Mouse (Mus musculus): Measurements from ENCODE around the gene Prr23a1. TPM values are rescaled to one million over a fixed set of nuclear protein-coding genes. Genes with fewer than 3 reads are reported as not detected.
"Not testable (repeated sequence)": the region's sequence is repeated elsewhere in the genome, so short reads cannot be mapped to it uniquely, and the experiment has no call there.

The Prr23a1 gene
- polyA plus RNA-seq (2014; fragmentation: Nextera tagmentation; extraction: Ambion mirVana), result not detected in 2 replicates

- H3K27ac ChIP-seq (ENCODE audit: low read depth, low read length), result no peak within 1 kb of the TSS
- no peak within 1 kb of the TSS for H3K4me2 ChIP-seq (ENCODE audit: low read depth, low read length)
- no peaks in the 10 kb centered on the region for H3K36me3 ChIP-seq (ENCODE audit: control insufficient read depth, insufficient read depth, low read length)
- H3K27me3 ChIP-seq (ENCODE audit: control insufficient read depth, insufficient read depth, low read length), result no peaks in the 10 kb centered on the region
- no peak within 1 kb of the TSS for H3K4me3 ChIP-seq (ENCODE audit: low read depth, low read length)
- WGBS, result 62% methylated on average over 22 of the region's 22 CpGs
- no peak within 1 kb of the TSS for H3K9ac ChIP-seq (replicated peaks; ENCODE audit: low read depth, low read length)
- H3K9me3 ChIP-seq (ENCODE audit: control insufficient read depth, low read length), result no peaks in the 10 kb centered on the region
- ATAC-seq (ENCODE audit: low read depth), result no peak
- H3K4me1 ChIP-seq (ENCODE audit: control insufficient read depth, insufficient read depth, low read length), result no peaks in the 10 kb centered on the region
Measured at GRCm38 (mm10) chr9:98842117-98842516, at the start of gene Prr23a1. Gene Prr23a1, plus strand, starts transcription at chr9:98842503.

DNA sequence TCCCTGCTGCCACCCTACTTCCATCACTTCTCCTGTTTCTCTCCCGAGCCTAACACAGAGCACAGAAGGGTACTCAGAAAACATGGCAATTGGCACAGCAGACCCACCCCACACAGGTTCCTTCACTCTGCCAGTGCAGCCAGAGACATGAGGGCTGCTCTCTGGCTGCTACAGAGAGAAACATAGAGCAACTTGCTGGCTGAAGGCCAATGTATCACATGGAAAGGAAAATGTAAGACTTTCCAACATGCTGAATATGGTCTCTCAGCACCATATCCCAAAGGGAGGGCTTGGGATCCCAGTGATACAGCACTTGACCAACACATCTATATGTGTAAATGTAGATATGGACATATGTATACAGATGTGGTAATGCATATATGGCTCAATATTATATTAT lies 43.3 kb upstream of the Prr23a1 start:
- no peak overlapping the region for H3K9ac ChIP-seq (replicated peaks; ENCODE audit: low read depth, low read length)
- no peaks in the 10 kb centered on the region for H3K4me1 ChIP-seq (ENCODE audit: control insufficient read depth, insufficient read depth, low read length)
- no peak overlapping the region for H3K27ac ChIP-seq (ENCODE audit: low read depth, low read length)
- H3K4me3 ChIP-seq (ENCODE audit: low read depth, low read length), result no peak overlapping the region
- no peak overlapping the region for H3K4me2 ChIP-seq (ENCODE audit: low read depth, low read length)
- no peak for ATAC-seq (ENCODE audit: low read depth)
- 73% methylated on average over 1 of the region's 1 CpGs for WGBS
- H3K9me3 ChIP-seq (ENCODE audit: control insufficient read depth, low read length), result no peaks in the 10 kb centered on the region
- no peaks in the 10 kb centered on the region for H3K36me3 ChIP-seq (ENCODE audit: control insufficient read depth, insufficient read depth, low read length)
- H3K27me3 ChIP-seq (ENCODE audit: control insufficient read depth, insufficient read depth, low read length), result no peaks in the 10 kb centered on the region

DNA sequence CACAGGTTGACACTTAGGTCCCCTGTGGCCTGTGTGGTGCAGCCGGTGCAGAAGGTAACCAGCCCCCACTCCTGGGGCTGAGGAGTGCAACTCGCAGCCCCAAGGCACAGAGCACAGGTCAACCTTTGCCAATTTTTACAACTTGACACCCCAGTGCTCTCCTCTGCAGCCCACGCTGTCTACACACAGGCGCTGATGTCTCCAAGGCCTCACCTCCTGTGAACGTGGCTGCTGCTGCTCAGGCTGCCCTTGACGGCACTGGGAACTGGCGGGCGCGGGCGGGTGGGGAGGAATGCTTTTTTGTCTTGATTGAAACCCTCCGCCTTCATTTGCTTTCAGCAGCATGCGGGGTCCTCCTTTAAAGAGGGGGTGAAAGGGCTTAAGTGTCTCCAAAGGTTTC lies 38.3 kb upstream of the Prr23a1 start:
- H3K4me3 ChIP-seq (ENCODE audit: low read depth, low read length), result no peak overlapping the region
- H3K27me3 ChIP-seq (ENCODE audit: control insufficient read depth, insufficient read depth, low read length), result no peaks in the 10 kb centered on the region
- H3K9me3 ChIP-seq (ENCODE audit: control insufficient read depth, low read length), result no peaks in the 10 kb centered on the region
- no peak overlapping the region for H3K4me2 ChIP-seq (ENCODE audit: low read depth, low read length)
- no peak overlapping the region for H3K27ac ChIP-seq (ENCODE audit: low read depth, low read length)
- WGBS, result 64% methylated on average over 12 of the region's 12 CpGs
- H3K4me1 ChIP-seq (ENCODE audit: control insufficient read depth, insufficient read depth, low read length), result no peaks in the 10 kb centered on the region
- no peak overlapping the region for H3K9ac ChIP-seq (replicated peaks; ENCODE audit: low read depth, low read length)
- no peak for ATAC-seq (ENCODE audit: low read depth)
- H3K36me3 ChIP-seq (ENCODE audit: control insufficient read depth, insufficient read depth, low read length), result no peaks in the 10 kb centered on the region

DNA sequence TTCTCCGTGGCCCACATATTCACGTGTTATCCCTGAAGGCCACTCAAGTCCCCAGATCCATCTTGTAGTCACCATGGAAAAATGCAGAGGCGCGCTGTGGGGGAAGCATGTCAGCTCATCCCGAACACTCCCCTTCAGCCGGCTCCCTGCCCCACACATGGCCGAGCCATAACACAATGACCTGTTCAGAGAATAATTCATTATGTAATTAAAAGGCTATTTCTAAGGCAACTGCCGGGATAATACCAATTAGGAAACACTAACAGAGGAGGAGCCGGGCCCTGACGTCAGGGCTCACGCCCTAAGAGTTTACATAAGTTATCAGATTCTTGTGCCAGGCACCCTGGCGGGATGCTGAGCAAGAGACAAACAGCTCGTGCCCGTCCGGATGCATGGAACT lies 36.8 kb upstream of the Prr23a1 start:
- Histone ChIP-seq H3K4me3 (ENCODE audit: low read depth, low read length) (no peak overlapping the region), H3K4me2 (ENCODE audit: low read depth, low read length) (no peak overlapping the region), H3K27me3 (ENCODE audit: control insufficient read depth, insufficient read depth, low read length) (no peaks in the 10 kb centered on the region), H3K27ac (ENCODE audit: low read depth, low read length) (no peak overlapping the region), H3K9me3 (ENCODE audit: control insufficient read depth, low read length) (no peaks in the 10 kb centered on the region), H3K36me3 (ENCODE audit: control insufficient read depth, insufficient read depth, low read length) (no peaks in the 10 kb centered on the region), H3K9ac (replicated peaks; ENCODE audit: low read depth, low read length) (no peak overlapping the region), H3K4me1 (ENCODE audit: control insufficient read depth, insufficient read depth, low read length) (no peaks in the 10 kb centered on the region)
- no peak for ATAC-seq (ENCODE audit: low read depth)
- WGBS, result 74% methylated on average over 15 of the region's 15 CpGs

GRCm38 (mm10) chr9:98805934-98806333 lies 36.4 kb upstream of the Prr23a1 start:
- no peaks in the 10 kb centered on the region for H3K27me3 ChIP-seq (ENCODE audit: control insufficient read depth, insufficient read depth, low read length)
- WGBS, result 83% methylated on average over 3 of the region's 3 CpGs
- ATAC-seq (ENCODE audit: low read depth), result no peak
- no peak overlapping the region for H3K4me2 ChIP-seq (ENCODE audit: low read depth, low read length)
- H3K9me3 ChIP-seq (ENCODE audit: control insufficient read depth, low read length), result no peaks in the 10 kb centered on the region
- H3K27ac ChIP-seq (ENCODE audit: low read depth, low read length), result no peak overlapping the region
- H3K4me1 ChIP-seq (ENCODE audit: control insufficient read depth, insufficient read depth, low read length), result no peaks in the 10 kb centered on the region
- no peak overlapping the region for H3K9ac ChIP-seq (replicated peaks; ENCODE audit: low read depth, low read length)
- H3K4me3 ChIP-seq (ENCODE audit: low read depth, low read length), result no peak overlapping the region
- H3K36me3 ChIP-seq (ENCODE audit: control insufficient read depth, insufficient read depth, low read length), result no peaks in the 10 kb centered on the region

- Histone ChIP-seq H3K9me3 (ENCODE audit: control insufficient read depth, low read length) (no peaks in the 10 kb centered on the region), H3K4me2 (ENCODE audit: low read depth, low read length) (no peak overlapping the region), H3K9ac (replicated peaks; ENCODE audit: low read depth, low read length) (no peak overlapping the region), H3K4me1 (ENCODE audit: control insufficient read depth, insufficient read depth, low read length) (no peaks in the 10 kb centered on the region), H3K27me3 (ENCODE audit: control insufficient read depth, insufficient read depth, low read length) (no peaks in the 10 kb centered on the region), H3K36me3 (ENCODE audit: control insufficient read depth, insufficient read depth, low read length) (no peaks in the 10 kb centered on the region), H3K4me3 (ENCODE audit: low read depth, low read length) (no peak overlapping the region), H3K27ac (ENCODE audit: low read depth, low read length) (no peak overlapping the region)
- ATAC-seq (ENCODE audit: low read depth), result no peak
- WGBS, result 90% methylated on average over 8 of the region's 8 CpGs
Measured at GRCm38 (mm10) chr9:98807631-98808030, 34.7 kb upstream of the Prr23a1 start.

DNA sequence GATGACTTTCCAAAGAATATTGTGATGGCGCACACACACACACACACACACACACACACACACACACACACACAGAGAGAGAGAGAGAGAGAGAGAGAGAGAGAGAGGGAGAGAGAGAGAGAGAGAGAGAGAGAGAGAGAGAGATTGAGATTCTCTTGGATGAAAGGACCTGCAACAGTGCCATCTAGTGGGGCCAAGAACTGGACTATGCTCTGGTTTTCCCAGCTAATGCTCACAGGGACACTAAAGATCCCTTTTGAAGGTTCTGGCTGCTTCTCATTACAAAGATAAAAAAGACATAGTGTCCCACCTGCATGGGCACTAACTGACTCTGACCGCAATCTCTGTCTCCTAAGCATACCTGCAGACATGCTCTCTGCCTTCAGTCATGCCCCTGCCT lies 32.8 kb upstream of the Prr23a1 start:
- 60% methylated on average over 2 of the region's 2 CpGs for WGBS
- H3K9ac ChIP-seq (replicated peaks; ENCODE audit: low read depth, low read length); ATAC-seq (ENCODE audit: low read depth): not testable (repeated sequence)

DNA sequence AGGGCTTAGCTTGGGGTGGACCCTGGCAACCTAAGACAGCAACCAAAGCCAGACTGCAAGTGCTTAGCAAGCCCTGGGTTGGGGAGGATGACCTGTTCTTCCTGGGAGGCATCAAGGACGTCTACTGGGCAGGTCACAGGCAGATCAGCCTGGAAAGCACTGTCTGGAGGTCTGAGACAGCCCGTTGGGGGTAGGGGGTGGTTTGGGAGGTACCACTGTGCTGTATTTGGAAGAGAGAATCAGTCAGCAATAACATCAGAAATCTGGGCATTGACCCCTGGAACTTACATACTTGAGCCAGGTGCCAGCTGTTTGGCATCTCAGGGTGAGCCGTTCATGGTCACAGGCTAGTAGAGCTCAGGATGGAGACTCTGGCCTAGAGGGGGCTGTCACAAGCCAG lies 26.2 kb upstream of the Prr23a1 start:
- Histone ChIP-seq H3K4me2 (ENCODE audit: low read depth, low read length) (no peak overlapping the region), H3K27ac (ENCODE audit: low read depth, low read length) (no peak overlapping the region), H3K36me3 (ENCODE audit: control insufficient read depth, insufficient read depth, low read length) (no peaks in the 10 kb centered on the region), H3K9me3 (ENCODE audit: control insufficient read depth, low read length) (no peaks in the 10 kb centered on the region), H3K4me3 (ENCODE audit: low read depth, low read length) (no peak overlapping the region), H3K9ac (replicated peaks; ENCODE audit: low read depth, low read length) (no peak overlapping the region), H3K4me1 (ENCODE audit: control insufficient read depth, insufficient read depth, low read length) (no peaks in the 10 kb centered on the region), H3K27me3 (ENCODE audit: control insufficient read depth, insufficient read depth, low read length) (no peaks in the 10 kb centered on the region)
- ATAC-seq (ENCODE audit: low read depth), result no peak
- 82% methylated on average over 3 of the region's 3 CpGs for WGBS

More for the DNA sequence above, 32.8 kb upstream of the Prr23a1 start:
- H3K27ac ChIP-seq (ENCODE audit: low read depth, low read length); H3K36me3 ChIP-seq (ENCODE audit: control insufficient read depth, insufficient read depth, low read length); H3K4me1 ChIP-seq (ENCODE audit: control insufficient read depth, insufficient read depth, low read length); H3K4me3 ChIP-seq (ENCODE audit: low read depth, low read length); H3K4me2 ChIP-seq (ENCODE audit: low read depth, low read length); H3K9me3 ChIP-seq (ENCODE audit: control insufficient read depth, low read length); H3K27me3 ChIP-seq (ENCODE audit: control insufficient read depth, insufficient read depth, low read length): not testable (repeated sequence)

GRCm38 (mm10) chr9:98817592-98817991 lies 24.7 kb upstream of the Prr23a1 start:
- Histone ChIP-seq H3K9me3 (ENCODE audit: control insufficient read depth, low read length) (no peaks in the 10 kb centered on the region), H3K4me1 (ENCODE audit: control insufficient read depth, insufficient read depth, low read length) (no peaks in the 10 kb centered on the region), H3K9ac (replicated peaks; ENCODE audit: low read depth, low read length) (no peak overlapping the region), H3K27me3 (ENCODE audit: control insufficient read depth, insufficient read depth, low read length) (no peaks in the 10 kb centered on the region), H3K4me2 (ENCODE audit: low read depth, low read length) (no peak overlapping the region), H3K27ac (ENCODE audit: low read depth, low read length) (no peak overlapping the region), H3K4me3 (ENCODE audit: low read depth, low read length) (no peak overlapping the region), H3K36me3 (ENCODE audit: control insufficient read depth, insufficient read depth, low read length) (no peaks in the 10 kb centered on the region)
- ATAC-seq (ENCODE audit: low read depth), result no peak
- WGBS, result 86% methylated on average over 7 of the region's 7 CpGs

DNA sequence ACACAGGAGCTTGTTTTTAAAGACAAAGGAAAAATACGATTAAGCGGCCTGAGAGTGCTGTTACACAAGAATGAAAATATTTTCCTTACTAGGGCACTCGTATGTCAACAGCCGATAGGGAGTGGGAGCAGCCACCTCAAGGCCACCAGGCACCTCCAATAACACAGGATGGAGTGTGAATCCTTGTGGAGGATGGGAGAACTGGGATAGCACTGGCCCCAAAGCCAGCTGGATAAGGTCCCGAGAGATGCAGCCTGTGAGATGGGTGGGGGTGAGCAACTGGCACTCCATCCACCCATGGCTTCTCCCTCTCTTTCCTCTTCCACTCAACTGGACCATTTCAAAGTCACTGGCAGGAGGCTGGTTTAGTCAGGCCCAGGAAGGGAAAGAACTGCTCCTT lies 23.3 kb upstream of the Prr23a1 start:
- no peak overlapping the region for H3K27ac ChIP-seq (ENCODE audit: low read depth, low read length)
- WGBS, result 82% methylated on average over 5 of the region's 5 CpGs
- no peaks in the 10 kb centered on the region for H3K9me3 ChIP-seq (ENCODE audit: control insufficient read depth, low read length)
- H3K4me2 ChIP-seq (ENCODE audit: low read depth, low read length), result no peak overlapping the region
- ATAC-seq (ENCODE audit: low read depth), result no peak
- H3K36me3 ChIP-seq (ENCODE audit: control insufficient read depth, insufficient read depth, low read length), result no peaks in the 10 kb centered on the region
- no peaks in the 10 kb centered on the region for H3K4me1 ChIP-seq (ENCODE audit: control insufficient read depth, insufficient read depth, low read length)
- no peaks in the 10 kb centered on the region for H3K27me3 ChIP-seq (ENCODE audit: control insufficient read depth, insufficient read depth, low read length)
- H3K9ac ChIP-seq (replicated peaks; ENCODE audit: low read depth, low read length), result no peak overlapping the region
- H3K4me3 ChIP-seq (ENCODE audit: low read depth, low read length), result no peak overlapping the region

Data from neural tube, embryonic 14.5 days (tissue).